Mouse (Mus musculus) right cerebral cortex, postnatal 25 days (tissue): ENCODE measurements around the gene Pigl.
"Not testable (repeated sequence)": the region's sequence is repeated elsewhere in the genome, so short reads cannot be mapped to it uniquely, and the experiment has no call there.

Experiments used
- DNase-seq: peaks from one replicate; pipeline ENCODE4 v3.0.0; 2022

Pigl gene

DNA sequence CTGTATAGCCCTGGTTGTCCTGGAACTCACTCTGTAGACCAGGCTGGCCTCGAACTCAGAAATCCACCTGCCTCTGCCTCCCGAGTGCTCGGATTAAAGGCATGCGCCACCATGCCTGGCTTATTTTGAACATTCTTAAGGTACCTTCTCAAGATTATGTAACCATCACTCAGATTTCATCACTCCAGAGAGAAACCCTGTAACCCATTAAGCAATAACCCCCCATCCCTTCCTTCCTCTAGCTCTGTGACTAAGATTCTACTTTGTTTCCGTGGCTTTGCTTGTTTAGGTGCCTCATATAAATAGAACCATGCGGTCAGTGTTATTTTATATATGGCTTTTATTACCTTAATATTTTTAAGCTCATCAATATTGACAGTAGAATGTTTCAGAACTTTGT lies 12.2 kb downstream of the Pigl start:
- no peak for DNase-seq

- no peak for DNase-seq
Measured at GRCm38 (mm10) chr11:62473516-62473915, 15.3 kb downstream of the Pigl start.

- DNase-seq, result no peak
Measured at GRCm38 (mm10) chr11:62476156-62476555, 17.9 kb downstream of the Pigl start.

DNA sequence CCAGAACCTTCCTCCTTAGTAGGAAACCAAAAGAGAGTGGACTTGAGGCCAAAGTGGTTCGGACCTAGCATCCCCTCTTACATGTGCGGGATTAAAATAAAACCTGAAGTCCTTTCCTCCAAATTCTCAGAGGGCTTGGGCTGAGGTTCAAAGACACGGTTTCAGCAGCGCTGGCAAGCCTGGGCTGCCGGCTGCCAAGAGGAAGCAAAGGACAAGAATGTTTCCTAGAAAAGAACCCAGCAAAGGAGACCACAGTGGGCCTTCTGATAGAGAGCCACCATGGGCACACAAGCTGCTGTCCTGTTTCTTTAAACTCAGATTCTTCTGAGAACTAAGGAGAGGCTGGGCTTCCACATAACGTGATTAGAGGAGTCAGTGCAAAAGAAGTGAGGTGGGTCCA lies 20.7 kb downstream of the Pigl start:
- no peak for DNase-seq

GRCm38 (mm10) chr11:62479581-62479980 lies 21.3 kb downstream of the Pigl start:
- no peak for DNase-seq

DNA sequence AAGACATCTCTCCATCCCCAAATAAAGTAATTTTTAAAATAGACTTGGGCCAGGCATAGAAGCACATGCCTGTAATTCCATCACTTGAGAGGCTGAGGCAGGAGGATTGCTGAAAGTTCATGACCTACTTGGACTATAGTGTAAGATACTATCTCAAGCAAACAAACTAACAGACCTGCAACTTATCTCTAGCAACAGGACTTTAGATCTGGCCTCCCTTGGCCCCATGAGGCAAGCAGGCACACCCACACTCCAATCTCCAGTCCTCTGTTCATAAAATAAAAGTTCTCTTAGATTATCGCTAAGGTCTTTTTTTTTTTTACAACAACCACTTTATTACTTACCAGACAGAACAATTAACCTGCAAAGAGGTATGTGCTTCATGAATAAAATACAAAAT lies 28.7 kb downstream of the Pigl start:
- DNase-seq, result no peak

GRCm38 (mm10) chr11:62487540-62488350 lies 29.5 kb downstream of the Pigl start:
- no peak for DNase-seq

GRCm38 (mm10) chr11:62493701-62494100 lies 35.4 kb downstream of the Pigl start:
- DNase-seq, result no peak

- no peak for DNase-seq
Measured at GRCm38 (mm10) chr11:62494754-62495275, 36.6 kb downstream of the Pigl start.

DNA sequence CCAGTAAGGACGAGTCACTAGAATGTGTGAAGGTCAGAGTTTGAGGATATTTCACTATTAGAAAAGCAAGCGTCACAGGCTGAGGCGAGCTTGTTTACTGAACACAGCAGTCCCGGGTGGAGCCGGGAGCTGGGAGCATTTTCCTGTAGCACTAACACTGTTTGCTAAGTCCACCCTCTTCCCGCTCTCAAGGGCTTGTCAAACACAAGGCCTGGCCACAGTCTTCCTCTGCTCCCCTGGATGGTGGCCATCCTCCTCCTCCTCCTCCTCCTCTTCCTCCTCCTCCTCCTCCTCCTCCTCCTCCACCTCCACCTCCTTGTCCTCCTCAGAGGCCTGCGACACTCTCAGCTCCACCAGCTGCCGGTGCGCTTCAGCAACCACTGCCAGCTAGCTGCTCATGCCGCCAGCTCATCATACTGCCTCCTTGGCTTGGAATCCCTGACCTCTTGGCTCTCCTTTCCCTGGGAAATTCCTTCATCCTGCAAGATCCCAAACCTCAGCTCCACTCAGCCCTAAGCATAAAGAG lies 37.1 kb downstream of the Pigl start:
- DNase-seq, result no peak

DNA sequence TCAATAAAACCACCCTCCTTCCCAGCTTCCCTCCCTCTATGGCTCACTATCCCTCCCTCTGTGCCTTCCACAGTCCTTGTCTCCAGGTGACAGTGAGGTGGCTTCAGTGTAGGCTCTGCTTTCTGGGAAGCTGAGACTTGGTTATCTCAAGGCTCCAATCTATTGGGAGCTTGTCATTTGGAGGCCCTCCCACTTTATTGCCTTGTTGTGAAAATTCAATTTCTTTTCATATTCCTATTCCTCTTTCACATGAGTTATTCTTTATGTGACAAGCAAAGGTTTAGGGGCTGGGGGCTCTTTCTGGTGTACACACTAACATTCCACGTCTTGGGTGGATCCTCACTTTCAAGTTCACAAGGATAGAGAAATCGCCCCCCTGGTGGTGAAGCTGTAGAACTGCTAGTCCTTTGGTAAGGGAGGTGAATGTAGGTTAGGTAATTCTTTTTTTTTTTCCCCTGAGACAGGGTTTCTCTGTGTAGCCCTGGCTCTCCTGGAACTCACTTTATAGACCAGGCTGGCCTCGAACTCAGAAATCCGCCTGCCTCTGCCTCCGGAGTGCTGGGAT lies 38.0 kb downstream of the Pigl start:
- DNase-seq, result no peak

DNA sequence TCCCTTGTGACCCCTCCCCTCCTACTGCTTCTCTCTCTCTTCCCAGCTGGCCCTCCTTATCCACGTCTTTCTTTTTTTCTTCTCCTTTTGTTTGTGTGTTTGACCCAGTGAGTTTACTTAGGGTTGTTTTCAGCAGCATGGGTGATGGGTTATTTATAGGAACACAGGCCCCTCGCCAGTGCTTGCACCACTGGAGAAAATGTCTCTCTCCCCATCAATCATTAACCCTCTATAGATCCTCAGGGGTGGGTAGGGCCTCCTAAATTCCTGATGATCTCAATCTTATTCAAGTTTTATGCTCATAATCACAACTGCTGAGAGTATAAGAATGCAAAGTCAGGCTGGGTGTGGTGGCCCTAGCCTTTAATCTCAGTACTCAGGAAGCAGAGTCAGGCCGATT lies 38.9 kb downstream of the Pigl start:
- DNase-seq, result no peak

GRCm38 (mm10) chr11:62498802-62499201 lies 40.5 kb downstream of the Pigl start:
- no peak for DNase-seq

GRCm38 (mm10) chr11:62500529-62500928 lies 42.3 kb downstream of the Pigl start:
- no peak for DNase-seq

- DNase-seq, result no peak
Measured at GRCm38 (mm10) chr11:62507683-62508082, 49.4 kb downstream of the Pigl start.

GRCm38 (mm10) chr11:62508365-62508764 lies 50.1 kb downstream of the Pigl start:
- not testable (repeated sequence) for DNase-seq

- not testable (repeated sequence) for DNase-seq
Measured at GRCm38 (mm10) chr11:62508816-62509215, 50.6 kb downstream of the Pigl start.

DNA sequence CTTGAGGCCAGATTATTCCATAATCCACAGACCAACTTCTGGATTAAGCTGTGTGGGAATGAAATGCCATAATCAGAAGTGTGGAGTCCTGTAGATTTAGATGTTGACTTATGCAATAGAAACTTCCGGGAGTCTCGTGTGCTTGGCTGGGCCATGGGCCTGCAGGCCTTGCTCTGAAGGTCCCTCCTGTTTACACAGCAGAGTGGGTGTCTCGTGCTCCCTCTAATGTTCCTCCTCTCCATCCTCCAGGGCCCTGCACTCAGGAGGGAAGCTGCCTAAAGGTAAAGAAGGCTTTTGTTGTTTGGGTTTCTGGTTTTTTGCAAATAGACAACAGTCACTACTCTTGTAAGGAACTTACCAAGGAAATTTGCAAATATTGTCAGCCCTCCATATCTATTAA lies 51.3 kb downstream of the Pigl start:
- DNase-seq, result no peak

GRCm38 (mm10) chr11:62510956-62511355 lies 52.7 kb downstream of the Pigl start:
- DNase-seq, result no peak

- no peak for DNase-seq
Measured at GRCm38 (mm10) chr11:62511444-62512202, 53.4 kb downstream of the Pigl start.

DNA sequence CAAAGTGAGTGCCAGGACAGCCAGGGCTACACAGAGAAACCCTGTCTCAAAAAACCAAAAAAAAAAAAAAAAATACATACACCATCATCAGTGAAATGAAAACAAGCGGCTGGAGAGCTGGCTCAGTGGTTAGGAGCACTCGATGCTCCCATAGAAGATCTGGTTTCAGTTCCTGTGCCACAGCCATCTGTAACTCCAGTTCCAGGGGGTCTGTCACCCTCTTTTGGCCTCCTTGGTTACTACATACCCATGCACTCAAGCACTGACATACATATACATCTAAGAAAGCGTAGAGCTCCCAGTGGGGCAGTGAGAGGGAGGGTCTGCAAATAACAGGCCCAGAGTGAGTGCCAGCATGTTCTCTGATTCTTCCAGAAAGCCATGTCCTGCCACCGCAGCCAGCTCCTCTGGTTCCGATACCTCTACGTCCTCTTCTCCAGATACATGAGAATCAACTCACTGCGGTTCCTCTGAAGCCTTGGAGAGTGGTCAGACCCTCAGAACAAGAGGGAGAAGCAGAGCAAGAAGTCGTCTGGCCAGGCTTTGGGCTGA lies 54.3 kb downstream of the Pigl start:
- DNase-seq, result no peak

DNA sequence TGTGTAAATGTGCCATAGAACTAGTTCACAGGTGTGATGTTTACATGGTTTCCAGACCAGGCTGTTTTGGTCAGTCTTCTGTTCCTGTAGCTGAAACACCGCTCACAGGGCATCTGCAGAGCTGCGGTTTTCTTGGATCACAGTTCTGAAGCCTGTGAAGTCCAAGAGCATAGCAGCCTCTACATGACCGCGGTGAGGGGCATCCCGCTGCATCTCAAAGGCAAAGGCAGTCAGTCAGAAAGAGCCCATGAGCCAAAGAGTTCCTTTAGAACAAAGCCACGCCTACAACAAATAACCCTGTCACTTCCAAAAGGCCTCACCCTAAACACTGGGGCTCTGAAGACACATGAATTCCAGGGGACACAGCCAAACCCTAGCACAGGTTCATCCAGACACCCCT lies 55.1 kb downstream of the Pigl start:
- no peak for DNase-seq

DNA sequence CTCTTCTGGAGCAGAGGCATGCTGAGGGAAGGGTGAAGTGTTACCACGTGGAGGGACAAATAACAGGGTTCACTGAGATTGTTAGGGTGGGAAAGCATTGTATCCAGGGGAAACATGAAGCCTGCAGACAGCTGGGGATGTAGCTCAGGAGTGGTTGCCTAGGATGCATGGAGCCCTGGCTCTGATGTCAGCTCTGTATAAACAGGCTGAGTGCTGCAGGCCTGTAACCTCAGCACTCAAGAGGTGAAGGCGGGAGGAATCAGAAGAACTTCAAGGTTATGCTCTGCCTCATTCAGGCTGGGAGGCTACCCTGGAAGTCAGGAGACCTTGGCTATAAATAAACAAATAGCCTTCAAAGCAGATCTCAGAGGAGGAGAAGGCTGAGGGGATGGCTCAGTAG lies 60.7 kb downstream of the Pigl start:
- no peak for DNase-seq
